Mouse (Mus musculus) layer of hippocampus, adult 8-10 months (tissue): ENCODE measurements at regions not wholly inside any gene's neighbourhood (a gene's known extent, or its start where the extent isn't known, plus 50 kb on each side); places are given as distances from the start of the nearest gene placed in this dataset.

ENCODE experiments used
- DNase-seq, 2 experiments: peaks; one replicate each; pipeline ENCODE4 v3.0.0; 2022; ENCODE audit warnings: low spot score in 2 of 2

DNA sequence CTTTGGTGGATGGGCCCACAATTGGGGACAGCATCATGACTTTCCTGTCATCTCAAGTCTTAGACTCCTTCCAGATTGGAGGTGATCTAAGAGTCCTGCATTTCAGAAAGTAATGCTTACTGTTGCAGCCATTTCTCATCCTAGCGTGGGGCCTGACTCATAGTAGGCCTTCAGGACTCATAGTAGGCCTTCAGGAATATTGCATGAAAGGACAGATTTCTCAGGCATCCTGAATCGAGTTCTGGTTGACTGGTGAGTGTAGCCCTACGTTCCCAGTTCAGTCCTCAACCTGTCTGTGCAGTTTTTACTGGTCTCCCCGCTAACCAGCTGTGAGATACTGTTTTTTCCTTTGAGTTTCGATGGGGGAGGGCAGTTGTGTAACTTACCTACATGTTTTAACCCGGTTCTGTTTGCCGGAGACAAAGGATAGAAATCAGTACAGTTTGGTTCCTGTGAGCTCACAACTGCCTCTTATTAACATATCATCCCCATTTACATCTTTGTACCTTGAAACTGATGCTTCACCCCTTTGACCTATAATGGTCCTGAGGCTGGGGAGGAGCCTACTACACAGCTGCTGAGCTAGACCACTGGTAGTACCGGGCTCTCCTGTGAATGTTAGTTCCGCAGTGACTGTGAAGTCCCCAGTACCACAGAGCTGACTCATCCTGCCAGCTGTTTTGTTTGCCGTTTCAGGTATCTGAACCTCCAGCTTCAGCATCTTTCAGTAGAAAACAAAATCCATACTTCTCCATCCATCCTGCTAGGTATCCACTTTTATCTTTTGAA, 1222.2 kb upstream of the A1bg start:
- no peak for DNase-seq

DNA sequence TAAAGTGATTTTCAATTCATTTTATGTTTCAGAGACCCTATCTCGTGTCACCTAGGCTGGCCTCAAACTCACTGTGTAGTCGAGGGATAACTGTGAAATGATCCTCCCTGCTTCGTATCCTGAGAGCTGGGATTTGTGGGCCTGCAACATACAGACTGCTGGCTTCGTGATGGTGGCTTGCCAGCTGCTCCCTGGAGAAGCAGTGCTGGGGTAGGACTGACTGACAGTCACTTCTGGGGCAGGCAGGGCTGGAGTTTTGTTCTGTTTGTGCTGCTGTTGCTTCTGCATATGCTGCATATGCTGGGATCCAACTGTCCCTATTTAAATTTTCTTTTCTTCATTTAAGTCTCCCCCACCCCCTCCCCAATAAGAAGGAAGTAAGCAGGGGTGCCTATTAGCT, 1217.0 kb upstream of the A1bg start:
- DNase-seq, result no peak

DNA sequence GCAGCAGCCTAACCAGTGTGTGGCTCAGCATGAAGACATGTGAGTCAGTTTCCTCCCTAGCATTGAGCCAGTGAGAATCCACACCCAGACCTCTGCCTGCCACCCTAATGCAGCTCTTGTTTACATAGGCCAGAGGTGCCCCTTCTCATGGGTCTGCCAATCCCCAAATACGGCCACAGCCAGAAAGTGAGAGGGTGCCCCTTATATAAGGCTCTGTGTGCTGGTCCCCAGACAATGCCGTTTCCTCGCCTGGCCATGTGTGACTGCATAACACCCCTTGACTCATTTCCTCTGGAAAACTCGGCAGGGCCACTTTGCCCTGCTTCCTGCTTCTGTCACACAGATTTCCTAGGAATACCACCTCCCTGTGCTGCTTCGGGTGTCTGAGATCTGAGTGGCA, 1216.4 kb upstream of the A1bg start:
- no peak for DNase-seq

DNA sequence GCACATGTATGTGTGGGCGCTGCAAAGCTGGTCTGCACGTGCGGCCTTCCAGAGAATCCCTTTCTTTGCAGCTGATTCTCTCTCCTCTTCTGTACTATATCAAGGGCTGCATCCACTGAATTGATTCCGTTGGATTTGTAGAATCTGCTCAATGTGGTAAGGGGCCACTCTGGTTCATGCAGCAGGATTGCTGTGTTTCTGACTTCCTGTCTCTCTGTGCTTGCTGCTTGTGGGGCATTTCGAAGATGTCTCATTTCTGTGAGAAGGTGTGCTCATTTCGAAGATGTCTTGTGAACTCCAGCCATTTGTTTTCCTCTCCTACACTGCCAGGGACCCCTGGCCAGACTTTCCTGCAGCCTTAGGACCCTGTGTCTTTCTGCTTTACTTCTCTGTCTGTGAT, 1215.9 kb upstream of the A1bg start:
- DNase-seq, result no peak

DNA sequence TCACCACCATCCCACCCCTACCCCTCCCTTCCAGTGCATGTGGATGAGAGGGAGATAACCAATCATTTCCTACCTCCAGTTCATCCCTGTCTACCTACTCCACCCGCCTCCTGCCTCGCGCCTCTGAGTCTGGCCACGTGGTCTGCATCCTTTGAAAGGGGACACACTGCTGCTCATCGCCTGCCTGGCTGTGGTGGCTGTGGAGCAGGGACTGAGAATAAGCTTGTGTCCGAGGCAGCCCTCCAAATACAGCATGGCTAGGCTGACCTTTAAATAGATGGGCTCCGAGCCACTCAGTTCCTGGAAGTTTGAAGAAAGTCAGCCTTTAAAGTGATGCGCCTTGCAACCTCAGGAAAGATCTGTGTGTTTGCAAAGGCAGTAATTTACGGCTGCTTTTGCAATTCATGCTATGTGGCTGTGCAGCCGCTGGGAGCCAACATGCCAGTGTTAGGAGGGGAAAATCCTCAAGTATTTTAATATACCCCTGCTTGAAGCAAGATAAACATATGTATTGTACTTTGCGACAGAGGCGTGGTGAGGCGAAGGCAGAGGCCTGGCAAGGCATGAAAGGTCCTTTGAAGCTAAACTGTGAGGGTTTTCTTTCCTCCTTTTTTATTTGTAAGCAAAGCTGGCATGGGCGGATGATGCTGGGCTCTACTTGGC, 1214.3 kb upstream of the A1bg start:
- peak in 1 of 2 experiments; percentile 13 for DNase-seq

DNA sequence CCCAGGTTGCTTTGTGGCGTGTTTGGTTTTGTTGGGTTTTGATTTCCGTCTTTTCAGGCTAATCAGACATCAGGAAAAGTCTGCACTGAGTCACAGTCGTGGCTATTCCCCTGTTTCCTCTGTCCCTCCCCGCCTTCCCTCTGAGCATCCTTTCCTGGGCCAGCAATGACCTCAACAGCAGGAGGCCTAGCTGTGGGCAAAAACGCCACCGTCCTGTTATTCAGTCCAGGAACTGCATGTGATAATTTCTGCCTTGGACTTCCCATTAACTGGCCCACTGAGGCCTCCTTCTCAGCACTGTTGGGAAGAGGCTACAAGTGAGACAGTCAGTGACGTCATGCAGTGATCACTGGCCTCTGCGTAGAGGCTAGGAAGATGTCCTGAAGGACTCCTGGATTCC, 1212.0 kb upstream of the A1bg start:
- DNase-seq, result no peak

DNA sequence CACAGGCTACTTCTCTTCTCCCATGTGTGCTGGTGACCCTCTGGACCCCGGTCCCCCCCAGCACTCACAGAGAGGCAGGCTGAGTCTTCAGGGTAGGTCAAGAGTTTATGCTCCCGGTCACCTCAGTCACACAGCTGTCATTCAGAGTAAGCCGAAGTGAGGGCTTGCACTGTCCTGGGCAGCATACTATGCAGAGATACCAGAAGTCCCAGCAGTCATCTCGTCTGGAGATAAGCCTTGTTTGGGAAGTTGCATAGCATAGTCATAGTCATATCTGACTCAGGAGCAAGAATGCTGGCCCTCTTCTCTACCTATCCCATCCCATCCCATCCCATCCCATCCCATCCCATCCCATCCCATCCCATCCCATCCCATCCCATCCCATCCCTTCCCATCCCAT, 1211.5 kb upstream of the A1bg start:
- no peak for DNase-seq

DNA sequence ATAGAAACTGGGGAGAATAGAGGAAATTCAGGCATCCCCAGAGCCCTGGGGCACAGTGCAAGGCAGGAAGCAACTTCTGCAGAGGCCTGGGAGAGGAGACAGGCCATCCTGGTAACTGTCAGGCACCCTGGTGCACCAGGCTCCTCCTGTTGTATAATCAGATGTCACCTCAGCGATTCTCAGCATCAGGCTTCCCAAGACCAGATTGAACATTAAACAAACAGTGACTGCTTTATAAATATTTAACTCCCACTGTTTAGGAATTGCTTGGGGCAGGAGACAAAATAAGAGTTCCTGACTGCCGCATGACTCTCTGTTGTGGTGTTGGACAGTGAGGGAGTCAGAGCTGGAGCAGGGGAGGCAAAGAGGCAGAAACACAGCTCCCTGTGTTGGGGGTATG, 1210.1 kb upstream of the A1bg start:
- DNase-seq, result no peak

DNA sequence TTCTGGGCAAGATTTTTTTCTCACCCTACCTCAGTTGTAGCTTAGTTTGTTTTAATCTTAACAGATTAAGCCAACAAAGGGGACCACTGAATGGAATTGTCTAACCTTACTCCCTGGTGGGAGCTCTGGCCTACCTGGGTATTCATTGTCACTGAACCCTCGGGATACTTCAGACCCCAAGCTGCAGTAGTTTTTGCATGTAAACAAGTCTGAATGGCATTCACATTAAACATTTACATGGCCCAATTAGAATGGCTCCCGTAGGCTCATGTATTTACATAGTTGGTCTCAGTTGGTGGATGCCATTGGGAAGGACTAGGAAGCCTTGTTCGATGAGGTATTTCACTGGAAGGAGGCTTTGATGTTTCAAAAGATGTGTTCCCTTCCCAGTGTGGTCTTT, 1208.9 kb upstream of the A1bg start:
- DNase-seq, result no peak

DNA sequence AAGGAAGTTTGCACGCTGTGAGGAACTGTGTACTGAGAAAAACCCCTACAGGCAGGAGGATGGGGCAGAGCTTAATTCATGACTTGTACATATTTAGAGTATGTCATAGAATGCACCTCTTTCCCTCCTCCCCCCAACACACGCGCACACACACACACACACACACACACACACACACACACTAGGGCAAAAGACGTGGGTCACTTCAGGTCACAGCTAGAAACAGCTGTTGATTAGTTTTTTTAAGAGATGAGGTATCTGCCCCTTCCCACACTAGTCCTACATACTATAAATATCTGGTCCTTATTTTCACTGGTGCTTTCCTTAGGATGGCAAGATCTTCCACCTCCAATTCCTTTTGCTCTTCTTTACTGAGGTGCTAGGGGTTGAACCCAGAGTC, 1207.7 kb upstream of the A1bg start:
- no peak for DNase-seq

DNA sequence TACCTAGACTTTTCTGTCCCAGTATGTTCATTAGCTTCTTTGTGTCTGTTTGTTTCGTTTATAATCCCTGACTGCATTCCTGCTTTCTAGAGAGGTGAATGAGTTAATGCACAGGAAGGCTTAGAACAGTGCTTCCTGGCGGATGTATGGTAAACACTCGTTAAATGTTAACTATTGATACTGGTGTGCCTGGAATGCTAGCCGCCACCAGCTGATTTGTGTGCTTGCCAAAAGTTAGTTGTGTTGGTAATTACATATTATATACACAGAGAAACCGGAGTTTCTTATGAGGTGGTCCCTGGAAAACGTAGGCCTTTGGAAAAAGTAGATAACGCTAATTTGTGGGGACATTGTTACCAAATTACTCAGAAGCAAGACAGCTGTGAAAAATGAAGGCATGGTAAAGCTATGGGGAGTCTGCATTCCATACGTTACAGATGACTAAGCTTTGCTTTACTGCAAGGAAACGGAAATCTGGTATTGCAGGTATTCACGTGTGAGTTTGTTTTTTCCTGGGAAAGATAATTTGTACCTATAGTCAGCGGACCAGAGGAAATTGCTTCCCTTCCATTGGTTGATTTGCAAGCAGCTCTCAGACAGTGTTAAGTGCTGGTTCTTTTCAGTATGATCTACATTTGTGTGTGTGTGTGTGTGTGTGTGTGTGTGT, 1205.9 kb upstream of the A1bg start:
- DNase-seq, result no peak

DNA sequence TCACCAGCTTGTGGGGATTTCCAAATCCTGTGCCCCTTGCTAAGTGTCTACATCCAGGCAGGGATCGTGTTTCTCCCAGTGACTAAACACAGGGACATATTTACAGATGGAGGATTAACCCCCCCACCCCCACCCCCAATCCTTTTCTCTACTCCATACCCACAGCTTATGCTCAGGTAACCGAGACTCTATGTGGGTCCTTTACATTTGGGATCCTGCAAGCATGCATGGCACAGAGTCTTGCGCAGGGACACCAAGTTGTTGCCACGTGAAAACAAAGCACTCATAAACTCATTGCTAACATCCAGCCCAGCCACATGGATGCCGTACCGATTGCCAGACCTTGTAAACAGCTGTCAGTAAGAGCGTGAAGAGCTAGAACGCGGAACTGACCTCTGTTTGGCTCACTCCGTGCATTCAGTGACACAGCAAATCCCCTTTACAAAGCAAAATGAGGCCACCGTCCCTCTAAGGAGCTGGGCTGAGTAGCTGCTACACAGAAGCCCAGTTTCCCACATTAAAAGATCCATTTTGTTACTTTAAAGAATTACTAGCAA, 1204.9 kb upstream of the A1bg start:
- DNase-seq, result peak in 1 of 2 experiments; percentile 22

DNA sequence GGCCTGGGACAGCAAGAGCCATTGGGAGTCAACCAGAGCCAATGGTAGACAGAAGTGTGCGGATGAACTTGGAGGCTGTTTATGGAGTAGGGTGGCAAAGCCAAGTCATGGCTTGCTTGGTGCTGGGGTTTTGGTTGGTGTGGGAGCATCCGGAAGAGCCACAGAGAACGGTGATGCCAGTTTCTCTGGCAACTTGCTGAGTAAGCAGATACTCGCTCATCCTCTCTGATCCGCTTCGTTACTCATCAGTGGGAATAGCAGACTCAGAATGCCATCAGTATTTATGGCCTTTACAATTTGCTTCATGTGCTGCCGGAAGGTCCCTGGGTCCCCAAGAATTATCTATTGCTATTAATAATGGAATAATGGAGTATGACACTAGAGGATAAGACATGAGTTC, 1202.9 kb upstream of the A1bg start:
- no peak for DNase-seq

DNA sequence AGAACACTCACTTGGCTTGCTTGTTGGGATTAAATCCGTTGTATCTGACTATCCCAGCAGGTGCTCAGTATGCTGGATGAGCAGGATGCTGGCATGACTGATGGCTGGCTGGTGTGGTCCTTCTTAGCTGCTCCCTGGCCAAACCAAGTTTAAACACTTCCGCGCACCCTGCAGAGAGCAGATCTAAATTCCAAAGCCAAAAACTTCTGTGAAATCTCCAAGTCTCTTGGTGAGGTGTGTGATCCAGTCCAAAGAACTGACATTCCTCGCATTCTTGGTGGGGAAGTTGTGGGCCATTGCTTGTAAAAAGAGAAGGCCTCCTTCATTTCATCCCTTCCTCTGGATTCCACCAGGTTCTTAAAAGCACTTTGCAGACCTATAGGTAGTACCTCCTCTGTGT, 1200.9 kb upstream of the A1bg start:
- no peak for DNase-seq

DNA sequence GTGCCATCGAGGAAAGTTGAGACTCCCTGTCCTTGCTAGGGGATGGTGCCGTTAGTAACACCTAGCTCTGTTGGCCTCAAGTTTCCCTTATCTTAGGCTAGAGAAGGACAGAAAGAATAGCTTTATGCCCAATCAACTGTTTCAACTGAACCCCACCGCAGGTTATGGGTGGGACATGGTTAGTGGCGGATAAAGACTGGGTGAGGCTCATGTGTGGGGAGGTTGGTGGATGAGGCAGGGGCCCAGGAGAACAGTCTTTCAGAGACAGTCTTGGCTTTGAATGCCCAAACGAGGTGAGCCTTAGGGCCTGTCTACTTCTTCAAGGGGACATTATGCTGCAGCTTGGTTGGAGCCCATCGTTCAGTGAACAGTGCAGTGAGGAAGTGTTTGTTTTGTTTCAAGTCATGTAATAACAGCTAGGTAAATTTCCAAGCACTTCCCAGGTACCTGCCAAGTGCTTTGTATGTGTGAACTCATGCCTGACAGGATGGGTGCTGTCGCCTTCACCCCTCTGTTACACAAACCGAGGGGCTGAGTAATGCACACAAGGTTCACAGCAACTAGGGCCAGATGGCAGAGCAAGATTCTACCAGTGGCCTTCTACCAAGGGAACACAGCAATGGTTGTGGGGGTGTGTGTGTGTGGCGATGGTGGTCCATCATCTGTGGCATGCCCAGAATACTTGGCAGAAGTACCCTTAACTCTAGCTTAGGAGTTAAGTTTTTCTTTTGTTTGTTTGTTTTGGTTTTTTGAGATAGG, 1199.6 kb upstream of the A1bg start:
- DNase-seq, result no peak

DNA sequence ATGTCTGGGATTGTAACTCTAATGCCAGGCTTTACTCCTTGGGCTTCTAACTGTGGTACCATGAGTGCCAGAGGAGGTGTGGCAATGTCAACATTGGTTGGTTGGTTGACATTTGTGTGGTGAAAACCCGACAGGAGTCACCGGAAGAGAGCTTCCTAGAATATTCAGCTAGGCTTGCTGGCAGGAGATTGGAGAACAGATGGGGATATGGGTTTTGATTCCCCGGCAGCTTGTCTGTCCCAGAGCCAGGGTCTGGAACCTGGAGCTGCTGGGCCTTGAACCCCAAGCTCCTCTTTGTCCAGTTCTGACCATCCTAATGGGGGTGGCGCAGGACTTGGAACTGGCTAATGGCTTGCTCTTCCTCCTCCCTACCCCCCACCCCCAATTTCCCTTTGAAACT, 1198.9 kb upstream of the A1bg start:
- DNase-seq, result no peak

DNA sequence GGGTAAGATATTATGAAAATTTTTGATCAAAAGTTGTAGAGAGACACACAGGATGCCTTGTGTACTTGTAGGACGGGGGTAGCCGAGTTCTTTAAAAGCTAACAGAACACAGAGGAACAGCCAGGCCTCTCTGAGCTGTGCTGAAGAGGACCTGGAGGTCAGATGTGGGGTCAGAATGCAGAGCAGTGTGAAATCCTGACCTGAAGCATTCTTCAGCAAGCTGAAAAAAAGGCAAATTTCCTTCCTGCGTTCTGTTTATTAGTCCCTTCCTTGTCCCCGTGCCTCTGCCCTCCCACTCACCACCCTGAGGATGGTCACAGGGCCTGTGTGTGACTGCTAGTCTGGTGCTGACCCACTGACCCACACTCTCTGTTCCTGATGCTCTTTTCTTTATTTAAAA, 1197.9 kb upstream of the A1bg start:
- no peak for DNase-seq

DNA sequence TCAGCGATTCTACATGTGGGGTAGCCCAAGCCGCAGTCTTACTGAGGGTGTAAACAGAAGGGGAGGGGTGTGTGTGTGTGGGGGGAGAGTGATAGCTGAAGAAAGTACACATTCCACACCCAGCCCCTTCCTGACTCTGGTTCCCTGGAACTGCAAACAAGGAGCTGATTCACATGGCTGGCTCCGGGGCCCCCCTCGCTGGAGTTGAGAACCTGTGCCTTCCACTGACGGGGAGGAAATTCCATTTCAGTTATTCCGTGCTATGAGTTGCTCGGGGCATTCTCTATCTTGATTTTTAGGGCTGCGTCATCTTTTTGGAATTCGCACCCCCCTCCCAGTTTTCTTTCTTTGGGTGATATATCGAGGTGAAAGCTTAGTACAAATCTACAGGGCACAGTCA, 1196.2 kb upstream of the A1bg start:
- DNase-seq, result no peak

DNA sequence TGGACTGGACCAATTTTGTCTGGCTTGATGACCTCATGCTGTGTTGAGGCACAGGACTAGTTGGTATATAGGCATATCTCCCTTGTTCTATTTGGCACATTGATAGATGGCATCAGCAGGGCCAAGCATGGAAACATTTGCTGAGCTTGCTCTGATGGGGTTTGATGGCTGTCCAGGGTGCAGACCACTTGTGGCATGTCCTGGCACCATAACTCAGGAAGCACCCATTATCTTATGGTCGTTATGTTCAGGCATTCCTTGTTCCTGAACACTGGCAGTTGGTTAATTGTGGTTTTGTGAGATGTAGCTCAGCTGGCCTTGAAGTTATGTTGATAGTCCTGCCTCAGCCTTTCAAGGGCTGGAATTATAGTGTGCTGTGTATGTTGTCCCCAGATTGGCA, 1193.4 kb upstream of the A1bg start:
- DNase-seq, result no peak

DNA sequence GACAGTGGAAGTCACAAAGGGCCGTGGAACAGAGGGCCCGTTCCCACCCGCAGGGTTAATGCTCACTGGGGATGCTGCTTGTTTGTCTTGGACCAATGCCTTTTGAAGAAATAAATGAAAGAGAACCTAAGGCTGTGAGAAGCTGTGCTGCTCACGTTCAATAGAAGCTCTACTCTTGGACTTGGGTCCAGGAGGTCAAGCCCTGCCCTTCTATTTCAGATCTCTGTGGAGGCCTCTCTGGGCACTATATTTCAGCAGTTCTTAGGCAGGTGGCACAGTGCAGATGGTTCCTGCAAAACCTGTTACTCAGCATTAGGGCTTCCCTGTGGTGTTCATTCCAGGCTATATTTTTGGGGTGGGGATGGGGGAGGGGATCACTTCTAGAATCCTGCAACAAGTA, 1192.0 kb upstream of the A1bg start:
- no peak for DNase-seq

DNA sequence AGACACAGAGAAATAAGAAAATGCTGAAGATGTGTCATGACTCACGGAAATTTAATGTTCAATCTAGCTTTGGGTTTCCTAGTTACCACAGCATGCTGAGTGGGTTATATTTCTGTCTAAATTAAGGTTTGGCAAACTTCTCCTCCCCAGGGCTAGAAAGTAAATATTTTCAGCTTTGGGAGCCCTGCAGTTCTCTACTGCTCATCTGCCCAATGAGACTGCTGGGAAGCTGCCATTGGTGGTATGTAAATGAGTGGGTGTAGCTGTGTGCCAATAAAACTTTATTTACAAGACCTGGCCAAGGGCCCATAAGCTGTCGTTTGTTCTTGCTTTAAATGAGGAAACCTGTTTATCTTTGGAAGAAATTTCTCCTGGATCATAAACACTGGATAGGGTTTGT, 1189.3 kb upstream of the A1bg start:
- DNase-seq, result peak; percentile 48 to 51

DNA sequence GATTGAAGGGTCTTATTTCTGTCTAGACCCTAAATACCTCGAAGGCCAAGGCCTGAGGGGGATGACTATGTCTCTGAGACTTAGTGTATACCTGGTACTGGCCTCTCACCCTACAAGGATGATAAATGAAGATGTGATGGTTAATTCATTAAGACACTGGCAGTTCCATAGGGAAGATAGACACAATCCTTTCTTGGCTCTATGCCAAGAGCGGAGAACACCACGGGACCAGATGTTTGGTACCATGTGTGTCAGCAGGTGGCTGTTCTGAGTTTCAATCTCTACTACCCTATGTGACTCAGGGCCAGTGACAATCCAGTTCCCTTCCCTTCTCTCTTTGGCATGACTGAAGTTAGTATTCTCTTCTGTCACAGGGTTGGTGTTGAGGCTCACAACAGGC, 1185.2 kb upstream of the A1bg start:
- no peak for DNase-seq
